Mouse (Mus musculus) heart, embryonic 11.5 days (tissue): ENCODE results near the gene Myof. TPM values are rescaled to one million over a fixed set of nuclear protein-coding genes. Genes with fewer than 3 reads are reported as not detected.
A peak's percentile ranks its signal among the peaks of the same experiment; 100 is the strongest.

Experiments
- ATAC-seq: fragments of 200-750 bp; cut with Nextera tagmentation; replicated peaks from 2 replicates; pipeline ENCODE4 v1.8.0; 2017; ENCODE audit warnings: moderate library complexity; ENCODE audit not compliant: insufficient number of reproducible peaks, low FRiP score, low TSS enrichment
- H3K27ac ChIP-seq: fragments of 300-500 bp; sonication (generic); 2 replicates; pipeline ENCODE4 v1.5.1; 2014; ENCODE audit warnings: mild to moderate bottlenecking, low read depth, low read length
- H3K27me3 ChIP-seq: fragments of 300-500 bp; sonication (generic); 2 replicates; pipeline ENCODE4 v1.6.1; 2014; ENCODE audit warnings: mild to moderate bottlenecking, low read length, mixed read lengths; ENCODE audit not compliant: control insufficient read depth, insufficient read depth
- H3K36me3 ChIP-seq: fragments of 300-500 bp; sonication (generic); 2 replicates; pipeline ENCODE4 v1.6.1; 2014; ENCODE audit warnings: mild to moderate bottlenecking, low read length, moderate library complexity, mixed read lengths; ENCODE audit not compliant: control insufficient read depth, insufficient read depth
- H3K4me1 ChIP-seq: fragments of 300-500 bp; sonication (generic); 2 replicates; pipeline ENCODE4 v1.6.1; 2014; ENCODE audit warnings: low read length; ENCODE audit not compliant: control insufficient read depth, insufficient read depth
- H3K4me2 ChIP-seq: fragments of 300-500 bp; sonication (generic); 2 replicates; pipeline ENCODE4 v1.6.1; 2014; ENCODE audit warnings: mild to moderate bottlenecking, moderate library complexity
- H3K4me3 ChIP-seq: fragments of 300-500 bp; sonication (generic); 2 replicates; pipeline ENCODE4 v1.5.1; 2014; ENCODE audit warnings: low read depth, low read length
- H3K9ac ChIP-seq: fragments of 300-500 bp; sonication (generic); 2 replicates; pipeline ENCODE4 v1.6.1; 2014; ENCODE audit warnings: mild to moderate bottlenecking, low read depth, low read length, moderate library complexity
- H3K9me3 ChIP-seq: fragments of 300-500 bp; sonication (generic); replicated peaks from 2 replicates; pipeline ENCODE4 v1.6.1; 2016; ENCODE audit warnings: low read length; ENCODE audit not compliant: control insufficient read depth
- WGBS: fragments of 180-500 bp; shearing (Covaris S2); extraction: QIAGEN DNeasy Blood & Tissue Kit; methylation state at CpG from one replicate; pipeline ENCODE4 v1.1.7; 2014; ENCODE audit not compliant: insufficient replicate concordance; 5-methylcytosine and 5-hydroxymethylcytosine counted together
- polyA plus RNA-seq: library from polyadenylated mRNA; unstranded; fragments of >200 nt; fragmentation: Nextera tagmentation; extraction: Ambion mirVana; gene quantifications from 2 replicates; pipeline ENCODE4 v1.2.1, GENCODE M21; 2014

The Myof gene
- polyA plus RNA-seq, 1 experiment from 2014 or later: 7.4 TPM

- no peaks in the 10 kb centered on the region for H3K27me3 ChIP-seq
- 75% methylated on average over 4 of the region's 4 CpGs for WGBS
- H3K9ac ChIP-seq: no peak overlapping the region
- ATAC-seq: no peak
- H3K27ac ChIP-seq: no peak overlapping the region
- H3K9me3 ChIP-seq: no peaks in the 10 kb centered on the region
- no peaks in the 10 kb centered on the region; the same call in 1 of the 2 replicates for H3K4me1 ChIP-seq
- H3K4me2 ChIP-seq: no peak overlapping the region
- no peaks in the 10 kb centered on the region for H3K36me3 ChIP-seq
- H3K4me3 ChIP-seq: no peak overlapping the region
Measured at GRCm38 (mm10) chr19:37914261-37914660, 129.1 kb downstream of the Myof start.

GRCm38 (mm10) chr19:37912501-37912900, 130.9 kb downstream of the Myof start:
- WGBS: 82% methylated on average over 6 of the region's 6 CpGs
- no peaks in the 10 kb centered on the region for H3K9me3 ChIP-seq
- no peaks in the 10 kb centered on the region for H3K36me3 ChIP-seq
- 0 out of 2 replicates have a peak, but pooled peaks cover 5% of the 10 kb centered on the region for H3K4me1 ChIP-seq
- H3K4me2 ChIP-seq: no peak overlapping the region
- H3K9ac ChIP-seq: no peak overlapping the region
- H3K27me3 ChIP-seq: no peaks in the 10 kb centered on the region
- ATAC-seq: no peak
- no peak overlapping the region for H3K27ac ChIP-seq
- no peak overlapping the region for H3K4me3 ChIP-seq

- H3K4me2 ChIP-seq: no peak overlapping the region
- 52% methylated on average over 5 of the region's 5 CpGs for WGBS
- 0 out of 2 replicates have a peak, but pooled peaks cover 8% of the 10 kb centered on the region for H3K4me1 ChIP-seq
Measured at GRCm38 (mm10) chr19:37909830-37910261, 133.5 kb downstream of the Myof start.

GRCm38 (mm10) chr19:37907451-37908320, 135.7 kb downstream of the Myof start:
- no peak overlapping the region for H3K9ac ChIP-seq
- no peak overlapping the region for H3K4me3 ChIP-seq
- no peak overlapping the region for H3K27ac ChIP-seq
- peak overlapping the region; percentile 31 for H3K4me2 ChIP-seq
- no peaks in the 10 kb centered on the region for H3K9me3 ChIP-seq
- no peaks in the 10 kb centered on the region for H3K36me3 ChIP-seq
- no peaks in the 10 kb centered on the region for H3K27me3 ChIP-seq
- 25% methylated on average over 17 of the region's 17 CpGs for WGBS
- 0 out of 2 replicates have a peak, but pooled peaks cover 8% of the 10 kb centered on the region for H3K4me1 ChIP-seq
- no peak for ATAC-seq

More at GRCm38 (mm10) chr19:37909830-37910261, 133.5 kb downstream of the Myof start:
- ATAC-seq: no peak
- Histone ChIP-seq H3K9me3 (no peaks in the 10 kb centered on the region), H3K27me3 (no peaks in the 10 kb centered on the region), H3K36me3 (no peaks in the 10 kb centered on the region), H3K4me3 (no peak overlapping the region), H3K27ac (no peak overlapping the region), H3K9ac (no peak overlapping the region)

- no peak for ATAC-seq
Measured at GRCm38 (mm10) chr19:37906916-37907315, 136.5 kb downstream of the Myof start.

GRCm38 (mm10) chr19:37896081-37896480, 147.3 kb downstream of the Myof start:
- Histone ChIP-seq H3K27me3 (no peaks in the 10 kb centered on the region), H3K4me2 (no peak overlapping the region), H3K9me3 (no peaks in the 10 kb centered on the region), H3K36me3 (no peaks in the 10 kb centered on the region), H3K27ac (no peak overlapping the region), H3K4me3 (no peak overlapping the region), H3K4me1 (no peaks in the 10 kb centered on the region), H3K9ac (no peak overlapping the region)
- no peak for ATAC-seq
- 44% methylated on average over 7 of the region's 7 CpGs for WGBS

More at GRCm38 (mm10) chr19:37906916-37907315, 136.5 kb downstream of the Myof start:
- Histone ChIP-seq H3K9me3 (no peaks in the 10 kb centered on the region), H3K36me3 (no peaks in the 10 kb centered on the region), H3K4me3 (no peak overlapping the region), H3K27me3 (no peaks in the 10 kb centered on the region), H3K4me2 (no peak overlapping the region), H3K4me1 (0 out of 2 replicates have a peak, but pooled peaks cover 8% of the 10 kb centered on the region), H3K27ac (no peak overlapping the region), H3K9ac (no peak overlapping the region)
- 64% methylated on average over 3 of the region's 3 CpGs for WGBS

- Histone ChIP-seq H3K9ac (no peak overlapping the region), H3K27me3 (no peaks in the 10 kb centered on the region), H3K4me3 (no peak overlapping the region), H3K36me3 (no peaks in the 10 kb centered on the region), H3K27ac (no peak overlapping the region), H3K9me3 (no peaks in the 10 kb centered on the region), H3K4me2 (no peak overlapping the region), H3K4me1 (no peaks in the 10 kb centered on the region)
- ATAC-seq: no peak
- WGBS: 85% methylated on average over 2 of the region's 2 CpGs
Measured at GRCm38 (mm10) chr19:37891006-37891405, 152.4 kb downstream of the Myof start.

GRCm38 (mm10) chr19:37886355-37887120, 156.8 kb downstream of the Myof start:
- Histone ChIP-seq H3K27ac (no peak overlapping the region), H3K36me3 (no peaks in the 10 kb centered on the region), H3K4me3 (peak overlapping the region; percentile 21), H3K9me3 (no peaks in the 10 kb centered on the region), H3K4me2 (peak overlapping the region; percentile 62), H3K4me1 (no peaks in the 10 kb centered on the region), H3K9ac (no peak overlapping the region), H3K27me3 (peaks cover 10% of the 10 kb centered on the region)
- no peak for ATAC-seq
- 12% methylated on average over 15 of the region's 15 CpGs for WGBS
